Mouse (Mus musculus) embryonic facial prominence, embryonic 11.5 days (tissue): ENCODE results near the gene Cgnl1. TPM values are rescaled to one million over a fixed set of nuclear protein-coding genes. Genes with fewer than 3 reads are reported as not detected.

Experiments used
- ATAC-seq: fragments of 200-750 bp; cut with Nextera tagmentation; replicated peaks from 2 replicates; pipeline ENCODE4 v1.8.0; 2017; ENCODE audit warnings: low read depth; ENCODE audit not compliant: insufficient number of reproducible peaks, low FRiP score, low TSS enrichment
- DNase-seq: peaks from one replicate; pipeline ENCODE4 v3.0.0-alpha.2; 2015; ENCODE audit warnings: low spot score
- H3K27ac ChIP-seq: fragments of 300-500 bp; sonication (generic); replicated peaks from 2 replicates; pipeline ENCODE4 v1.5.1; 2014; ENCODE audit warnings: mild to moderate bottlenecking, low read depth, low read length, control low read depth
- H3K27me3 ChIP-seq: fragments of 300-500 bp; sonication (generic); 2 replicates; pipeline ENCODE4 v1.6.1; 2014; ENCODE audit warnings: mild to moderate bottlenecking, low read length, moderate library complexity, mixed read lengths; ENCODE audit not compliant: control insufficient read depth, insufficient read depth
- H3K36me3 ChIP-seq: fragments of 300-500 bp; sonication (generic); replicated peaks from 2 replicates; pipeline ENCODE4 v1.6.1; 2014; ENCODE audit warnings: low read depth, mild to moderate bottlenecking, low read length, moderate library complexity, mixed read lengths; ENCODE audit not compliant: control insufficient read depth, insufficient read depth
- H3K4me1 ChIP-seq: fragments of 300-500 bp; sonication (generic); 2 replicates; pipeline ENCODE4 v1.6.1; 2014; ENCODE audit warnings: low read length, mixed read lengths; ENCODE audit not compliant: control insufficient read depth, insufficient read depth
- H3K4me2 ChIP-seq: fragments of 300-500 bp; sonication (generic); 2 replicates; pipeline ENCODE4 v1.6.1; 2014; ENCODE audit warnings: low read depth, mild to moderate bottlenecking, control low read depth, low read length, moderate library complexity
- H3K4me3 ChIP-seq: fragments of 300-500 bp; sonication (generic); 2 replicates; pipeline ENCODE4 v1.5.1; 2014; ENCODE audit warnings: low read depth, low read length, control low read depth
- H3K9ac ChIP-seq: fragments of 300-500 bp; sonication (generic); replicated peaks from 2 replicates; pipeline ENCODE4 v1.6.1; 2014; ENCODE audit warnings: mild to moderate bottlenecking, control low read depth, low read length
- H3K9me3 ChIP-seq: fragments of 300-500 bp; sonication (generic); replicated peaks from 2 replicates; pipeline ENCODE4 v1.6.1; 2016; ENCODE audit warnings: mild to moderate bottlenecking, low read length, inconsistent platforms, mixed read lengths; ENCODE audit not compliant: control insufficient read depth
- WGBS: fragments of 180-500 bp; shearing (Covaris S2); extraction: QIAGEN DNeasy Blood & Tissue Kit; methylation state at CpG from one replicate; pipeline ENCODE4 v1.1.7; 2014; 5-methylcytosine and 5-hydroxymethylcytosine counted together
- polyA plus RNA-seq: library from polyadenylated mRNA; unstranded; fragments of >200 nt; fragmentation: Nextera tagmentation; extraction: Ambion mirVana; gene quantifications from 2 replicates; pipeline ENCODE4 v1.2.1, GENCODE M21; 2014

Gene Cgnl1
- polyA plus RNA-seq, 1 experiment from 2014 or later: 5.4 TPM

DNA sequence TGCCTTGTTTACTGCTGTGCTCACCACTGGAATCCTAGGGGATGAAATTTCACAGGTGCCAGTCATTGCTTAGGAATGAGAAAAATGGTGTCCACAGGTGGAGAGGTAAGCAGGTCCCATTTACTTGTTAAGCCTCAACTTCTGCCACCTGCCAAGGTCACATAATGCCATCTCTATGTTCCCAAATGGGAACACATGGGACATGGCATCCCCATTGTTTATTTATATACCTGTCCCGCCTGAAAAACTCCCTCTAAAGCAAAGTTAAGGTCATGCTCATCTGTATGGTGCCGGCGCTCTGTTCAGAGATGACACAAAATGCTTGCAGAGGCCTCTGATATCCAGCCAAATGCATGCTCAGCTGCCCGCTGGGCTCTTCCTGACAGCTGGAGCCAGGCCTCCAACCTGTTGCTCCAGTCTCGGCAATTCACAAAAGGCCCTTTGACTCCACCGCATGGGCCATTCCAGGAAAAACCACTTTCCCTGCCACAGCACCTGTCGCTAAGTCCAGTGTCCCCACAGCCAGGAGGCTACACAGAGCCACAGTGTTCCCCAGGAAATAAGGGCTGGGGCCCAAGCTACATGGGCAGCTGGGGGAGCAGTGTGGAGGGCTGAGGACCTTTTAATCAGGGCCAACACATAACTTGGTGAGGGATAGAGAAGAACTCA is 192.4 kb downstream of the Cgnl1 start:
- no peak for DNase-seq
- ATAC-seq: no peak
- H3K36me3 ChIP-seq: no peaks in the 10 kb centered on the region
- H3K9ac ChIP-seq: no peak overlapping the region
- no peak overlapping the region for H3K4me3 ChIP-seq
- H3K4me2 ChIP-seq: no peak overlapping the region
- H3K27ac ChIP-seq: no peak overlapping the region
- WGBS: 59% methylated on average over 7 of the region's 7 CpGs
- no peaks in the 10 kb centered on the region for H3K4me1 ChIP-seq
- no peaks in the 10 kb centered on the region for H3K27me3 ChIP-seq
- H3K9me3 ChIP-seq: no peaks in the 10 kb centered on the region

Other genes starting within 250 kb of the Cgnl1 start
- 7.0 and 8.5 TPM in 2 replicates for gene Myzap, start 179.2 kb downstream of the Cgnl1 start, polyA plus RNA-seq